Mouse (Mus musculus) midbrain, embryonic 10.5 days (tissue): ENCODE results near the gene Itpr1. TPM values are rescaled to one million over a fixed set of nuclear protein-coding genes. Genes with fewer than 3 reads are reported as not detected.

Experiments
- DNase-seq: peaks from one replicate; pipeline ENCODE4 v3.0.0-alpha.2; 2017; ENCODE audit warnings: low spot score
- H3K27ac ChIP-seq: fragments of 300-500 bp; sonication (generic); replicated peaks from 2 replicates; pipeline ENCODE4 v1.5.1; 2016; ENCODE audit warnings: mild to moderate bottlenecking
- H3K27me3 ChIP-seq: fragments of 300-500 bp; sonication (generic); 2 replicates; pipeline ENCODE4 v1.6.1; 2016; ENCODE audit warnings: low read depth, mild to moderate bottlenecking; ENCODE audit not compliant: poor library complexity, severe bottlenecking
- H3K36me3 ChIP-seq: fragments of 300-500 bp; sonication (generic); 2 replicates; pipeline ENCODE4 v1.6.1; 2016; ENCODE audit warnings: mild to moderate bottlenecking, moderate library complexity
- H3K4me1 ChIP-seq: fragments of 300-500 bp; sonication (generic); 2 replicates; pipeline ENCODE4 v1.6.1; 2016
- H3K4me3 ChIP-seq: fragments of 300-500 bp; sonication (generic); 2 replicates; pipeline ENCODE4 v1.5.1; 2016; ENCODE audit warnings: mild to moderate bottlenecking, moderate library complexity
- H3K9me3 ChIP-seq: fragments of 300-500 bp; sonication (generic); replicated peaks from 2 replicates; pipeline ENCODE4 v1.6.1; 2016; ENCODE audit warnings: mild to moderate bottlenecking
- WGBS: fragments of 180-500 bp; shearing (Covaris S2); methylation state at CpG from one replicate; pipeline ENCODE4 v1.1.7; 2016; 5-methylcytosine and 5-hydroxymethylcytosine counted together
- polyA plus RNA-seq: library from polyadenylated mRNA; unstranded; fragments of >200 nt; fragmentation: Nextera tagmentation; extraction: Ambion mirVana; gene quantifications from 2 replicates; pipeline ENCODE4 v1.2.1, GENCODE M21; 2016

The Itpr1 gene
- polyA plus RNA-seq, 1 experiment from 2014 or later, result 7.2 TPM

DNA sequence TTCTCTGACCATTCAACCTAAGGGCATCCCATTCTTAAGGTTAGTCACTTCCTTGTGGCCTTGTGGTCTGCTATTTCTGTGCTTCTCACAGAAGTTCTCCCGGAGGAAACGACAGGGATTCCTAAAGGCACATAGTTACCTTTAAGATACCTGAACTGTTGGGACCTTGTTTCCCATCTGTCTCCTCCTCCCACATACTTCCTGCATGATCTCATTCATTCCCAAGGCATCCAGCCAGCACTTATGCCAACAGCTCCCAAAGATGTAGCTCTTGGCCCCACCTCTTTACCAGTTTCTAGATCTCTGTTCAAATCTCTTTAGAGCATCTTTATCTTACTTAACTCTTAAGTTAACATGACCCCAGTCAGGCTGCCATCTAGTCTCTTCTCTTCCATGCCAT, 238.6 kb downstream of the Itpr1 start:
- H3K36me3 ChIP-seq, result no peaks in the 10 kb centered on the region
- no peak for DNase-seq
- 98% methylated on average over 2 of the region's 2 CpGs for WGBS
- H3K9me3 ChIP-seq, result no peaks in the 10 kb centered on the region
- H3K4me3 ChIP-seq, result no peak overlapping the region
- peaks cover 40% of the 10 kb centered on the region for H3K4me1 ChIP-seq
- H3K27me3 ChIP-seq, result 0 out of 2 replicates have a peak, but pooled peaks cover 4% of the 10 kb centered on the region
- H3K27ac ChIP-seq, result no peak overlapping the region

DNA sequence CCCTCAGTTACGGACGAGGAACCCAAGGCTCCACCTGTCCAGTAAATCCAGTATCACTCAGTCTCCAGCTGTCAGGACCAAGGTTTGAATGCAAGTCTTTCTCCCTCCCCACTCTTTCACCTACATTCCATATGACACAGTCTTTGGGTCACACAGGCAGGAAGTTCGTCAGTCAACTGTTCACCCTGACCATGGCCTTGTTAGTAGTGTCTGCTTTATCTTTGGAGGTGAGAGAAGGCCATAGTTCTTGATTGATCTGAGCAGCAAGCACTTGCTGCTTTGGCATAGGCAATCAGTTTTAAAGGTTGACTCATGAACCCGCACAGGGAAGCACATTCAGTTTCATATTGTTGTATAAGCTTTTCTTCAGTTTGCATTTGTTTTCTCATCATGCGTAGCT, 240.7 kb downstream of the Itpr1 start:
- Histone ChIP-seq H3K9me3 (no peaks in the 10 kb centered on the region), H3K4me3 (no peak overlapping the region), H3K4me1 (peaks cover 57% of the 10 kb centered on the region), H3K27me3 (peaks cover 8% of the 10 kb centered on the region; the same call in 1 of the 2 replicates), H3K27ac (no peak overlapping the region), H3K36me3 (no peaks in the 10 kb centered on the region)
- WGBS, result 95% methylated on average over 5 of the region's 5 CpGs
- no peak for DNase-seq

DNA sequence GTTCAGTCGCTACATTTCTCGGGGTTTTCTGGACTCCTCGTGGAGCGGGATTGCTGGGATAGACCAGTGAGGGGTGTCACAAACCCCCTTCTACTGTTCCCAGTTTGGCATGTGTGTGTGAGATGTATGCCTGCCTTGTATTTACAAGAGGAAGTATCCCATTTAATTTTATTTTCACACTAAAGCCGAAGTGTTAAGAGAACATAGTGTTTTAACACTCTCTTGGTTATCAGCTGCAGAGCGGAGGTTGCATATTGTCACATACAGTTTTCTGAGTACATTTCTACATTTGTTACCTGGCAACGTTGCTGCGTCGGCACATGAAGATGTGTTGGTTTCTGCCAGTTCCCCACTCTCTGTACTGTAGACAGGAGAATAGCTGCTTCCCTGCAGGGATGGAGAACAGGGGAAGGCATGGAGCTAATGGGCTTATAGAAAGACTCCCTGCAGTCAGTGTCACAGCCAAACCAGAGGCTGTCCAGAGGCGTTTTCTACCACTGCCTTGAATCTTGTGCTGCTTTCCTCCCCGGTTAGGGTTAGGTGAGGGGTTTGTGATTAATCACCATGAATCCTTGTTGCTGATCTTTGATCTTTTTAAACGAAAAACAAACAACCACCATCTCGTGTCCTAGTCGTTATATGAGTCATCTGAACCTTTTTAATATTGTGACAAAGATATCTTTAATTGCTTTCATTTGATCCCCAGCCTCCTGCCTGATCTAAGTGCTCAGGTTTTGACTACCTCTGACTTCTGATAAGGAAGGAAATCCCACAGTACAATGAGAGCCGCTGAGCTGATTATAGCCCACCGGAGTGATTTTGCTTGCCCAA, 241.4 kb downstream of the Itpr1 start:
- H3K27ac ChIP-seq, result no peak overlapping the region
- DNase-seq, result no peak
- H3K27me3 ChIP-seq, result peaks cover 14% of the 10 kb centered on the region; the same call in 1 of the 2 replicates
- H3K36me3 ChIP-seq, result no peaks in the 10 kb centered on the region
- no peak overlapping the region for H3K4me3 ChIP-seq
- WGBS, result 72% methylated on average over 16 of the region's 16 CpGs
- H3K9me3 ChIP-seq, result no peaks in the 10 kb centered on the region
- H3K4me1 ChIP-seq, result peaks cover 53% of the 10 kb centered on the region

DNA sequence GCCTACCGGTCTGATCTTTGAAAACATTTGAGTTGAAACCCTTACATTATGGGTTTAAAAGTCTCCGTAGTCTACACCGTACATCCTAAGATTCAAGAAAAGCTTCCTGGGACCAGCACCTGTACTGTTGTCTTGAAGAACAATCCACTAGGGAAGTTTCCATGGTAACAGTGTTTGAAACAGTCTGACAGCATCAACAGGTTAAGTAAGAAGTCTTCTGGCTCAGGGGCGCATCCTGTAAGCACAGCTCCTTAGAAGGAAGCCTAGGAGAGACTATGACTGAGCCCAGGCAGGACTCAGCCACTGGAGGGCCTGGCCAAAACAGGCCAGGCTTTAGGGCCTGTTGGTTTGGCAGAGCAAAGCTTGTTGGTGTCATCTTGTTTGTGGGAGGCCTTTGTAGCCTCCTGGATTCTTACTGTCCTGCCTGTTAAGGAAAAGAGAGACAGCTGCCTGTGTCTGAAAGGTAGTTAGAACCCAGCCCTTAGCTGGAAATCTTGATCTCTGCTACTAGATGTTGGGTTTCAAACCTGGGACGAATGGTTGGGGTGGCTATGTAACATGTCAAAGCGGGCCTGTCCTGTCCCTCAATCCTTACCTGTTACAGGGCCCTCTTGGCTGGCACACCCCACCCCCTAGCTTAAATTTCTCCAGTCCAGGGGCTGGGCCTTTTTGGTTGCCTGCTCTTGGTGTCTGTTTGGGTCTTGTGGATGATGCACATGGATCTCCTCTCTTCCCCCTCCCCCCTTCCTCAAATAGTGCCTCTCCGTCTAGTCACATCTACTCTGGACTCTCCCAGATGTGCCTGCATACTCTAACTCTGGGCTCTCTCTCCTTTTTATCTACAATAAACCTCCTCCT, 242.3 kb downstream of the Itpr1 start:
- Histone ChIP-seq H3K27me3 (peaks cover 14% of the 10 kb centered on the region; the same call in 1 of the 2 replicates), H3K4me1 (peaks cover 49% of the 10 kb centered on the region), H3K9me3 (no peaks in the 10 kb centered on the region), H3K36me3 (no peaks in the 10 kb centered on the region), H3K27ac (peak overlapping the region; percentile 65), H3K4me3 (no peak overlapping the region)
- no peak for DNase-seq
- WGBS, result 81% methylated on average over 7 of the region's 7 CpGs

DNA sequence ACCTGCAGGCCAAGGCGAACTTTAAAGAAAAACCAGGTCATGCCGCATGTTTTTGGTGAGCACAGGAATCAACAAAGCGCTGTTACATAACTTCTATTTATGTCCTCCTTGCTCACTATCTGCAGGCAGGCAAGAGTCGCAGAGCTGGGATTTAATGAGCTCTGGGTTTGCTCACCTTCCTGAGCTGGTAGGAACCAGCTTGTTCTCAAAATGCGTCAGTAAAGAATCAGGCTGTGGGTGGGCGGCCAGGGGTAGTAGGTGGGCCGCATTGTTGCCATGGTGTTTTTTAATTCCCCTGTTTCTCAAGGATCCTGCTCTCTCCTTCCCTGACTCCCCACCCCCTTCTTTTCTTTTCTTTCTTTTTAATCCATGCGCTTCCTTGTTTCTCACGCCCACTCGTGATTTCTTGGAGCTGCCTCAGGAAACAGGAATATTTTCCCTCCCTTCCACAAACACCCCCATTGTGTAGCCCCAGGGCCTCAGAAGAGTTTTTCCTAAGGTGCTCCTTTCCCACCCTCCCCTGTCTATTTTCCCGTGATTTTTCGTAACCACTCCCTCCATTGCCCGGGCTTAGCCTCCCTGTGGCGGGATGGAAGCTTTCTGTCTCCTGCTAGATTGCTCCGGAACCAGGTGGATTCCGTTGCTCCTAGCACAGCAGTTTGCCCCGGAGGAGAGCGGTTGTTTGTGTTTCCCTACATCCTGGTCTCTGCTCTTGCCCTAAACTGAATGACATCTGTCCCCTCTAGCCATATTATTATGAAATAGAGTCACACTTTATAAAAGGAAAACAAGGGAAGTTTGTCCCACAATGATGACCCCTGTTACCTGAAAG, 243.6 kb downstream of the Itpr1 start:
- peaks cover 49% of the 10 kb centered on the region for H3K4me1 ChIP-seq
- WGBS, result 7% methylated on average over 18 of the region's 18 CpGs
- peak; percentile 59 for DNase-seq

DNA sequence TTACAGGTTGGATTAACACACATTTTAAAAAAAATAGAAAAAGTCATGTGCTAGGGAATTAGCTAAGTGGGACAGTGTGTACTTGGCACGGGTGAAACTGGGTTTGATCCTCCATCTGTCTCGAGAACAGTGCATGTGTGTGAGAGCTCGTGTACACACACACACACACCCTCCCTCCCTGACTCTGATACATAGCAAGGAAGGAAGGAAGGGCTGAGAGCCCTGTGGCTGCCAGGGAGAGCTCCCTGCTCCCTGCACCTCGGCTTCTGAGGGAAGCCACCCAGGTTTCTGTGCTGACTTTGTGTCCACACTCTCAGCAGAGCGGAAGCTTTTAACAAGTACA, 244.1 kb downstream of the Itpr1 start:
- 18% methylated on average over 5 of the region's 5 CpGs for WGBS
- DNase-seq, result peak; percentile 25
- Histone ChIP-seq H3K36me3 (no peaks in the 10 kb centered on the region), H3K4me3 (peak overlapping the region; percentile 43; the same call in 1 of the 2 replicates), H3K9me3 (no peaks in the 10 kb centered on the region), H3K4me1 (peaks cover 49% of the 10 kb centered on the region), H3K27me3 (peaks cover 14% of the 10 kb centered on the region; the same call in 1 of the 2 replicates), H3K27ac (peak overlapping the region; percentile 83)

More for the DNA sequence above, 243.6 kb downstream of the Itpr1 start:
- peak overlapping the region; percentile 43 for H3K4me3 ChIP-seq
- H3K27ac ChIP-seq, result peak overlapping the region; percentile 83
- H3K9me3 ChIP-seq, result no peaks in the 10 kb centered on the region
- peaks cover 14% of the 10 kb centered on the region; the same call in 1 of the 2 replicates for H3K27me3 ChIP-seq
- H3K36me3 ChIP-seq, result no peaks in the 10 kb centered on the region

DNA sequence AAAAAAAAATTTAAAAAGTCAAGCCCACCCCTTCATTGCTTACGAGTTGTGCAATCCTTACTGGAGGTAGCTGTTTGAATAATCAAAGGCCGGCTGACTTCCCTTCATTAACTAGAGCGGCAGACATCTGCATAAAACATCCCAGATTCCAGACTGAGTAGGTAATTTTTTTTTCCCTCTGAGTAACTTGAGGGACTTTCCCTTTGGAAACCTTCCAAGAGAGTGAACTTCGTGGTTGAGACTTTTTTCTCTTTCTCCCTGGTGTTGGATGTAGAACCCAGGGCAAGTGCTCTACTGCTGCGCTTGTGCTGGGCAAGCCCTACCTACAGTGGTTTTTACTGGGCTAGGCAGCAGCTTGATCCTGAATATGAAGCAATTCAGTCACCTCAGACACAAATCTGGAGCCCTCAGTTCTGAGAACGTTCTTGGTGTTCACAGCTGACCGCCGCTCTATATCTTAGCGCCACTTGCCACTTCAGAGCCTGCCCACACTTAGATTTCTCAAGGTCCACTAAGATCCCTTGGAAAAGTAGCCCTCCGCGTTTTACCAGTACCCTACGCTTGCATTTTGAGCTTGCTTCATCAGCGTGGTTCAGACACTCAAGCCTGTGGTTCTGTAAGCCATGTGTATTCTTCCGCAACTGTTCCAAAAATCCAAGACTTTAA, 244.8 kb downstream of the Itpr1 start:
- no peak for DNase-seq
- H3K27me3 ChIP-seq, result peaks cover 14% of the 10 kb centered on the region; the same call in 1 of the 2 replicates
- no peak overlapping the region for H3K4me3 ChIP-seq
- H3K4me1 ChIP-seq, result peaks cover 49% of the 10 kb centered on the region
- WGBS, result 57% methylated on average over 14 of the region's 14 CpGs
- H3K36me3 ChIP-seq, result no peaks in the 10 kb centered on the region
- H3K9me3 ChIP-seq, result no peaks in the 10 kb centered on the region
- peak overlapping the region; percentile 63; the same call in 1 of the 2 replicates for H3K27ac ChIP-seq

DNA sequence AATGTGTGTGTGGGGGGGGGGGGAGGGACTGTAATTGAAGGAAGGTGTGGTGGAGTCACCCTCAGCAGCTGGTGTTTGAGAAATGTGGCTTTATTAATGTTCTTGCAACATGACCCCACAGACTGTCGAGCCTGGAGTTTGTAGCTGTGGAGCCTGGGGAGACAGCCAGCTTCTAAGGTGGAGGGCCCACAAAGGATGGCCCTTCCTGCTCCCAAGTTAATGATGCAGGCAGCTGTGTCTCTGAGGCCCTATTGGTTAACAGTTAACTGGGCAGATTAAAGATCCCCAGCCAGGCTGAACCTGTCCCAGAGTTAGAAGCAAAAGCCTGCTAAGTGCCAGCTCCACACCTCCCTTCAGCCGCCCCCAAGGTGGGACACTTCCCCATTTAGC, 245.3 kb downstream of the Itpr1 start:
- Histone ChIP-seq H3K27ac (0 out of 2 replicates have a peak overlapping the region, but pooled peaks have one; percentile 7), H3K27me3 (peaks cover 14% of the 10 kb centered on the region; the same call in 1 of the 2 replicates), H3K9me3 (no peaks in the 10 kb centered on the region), H3K4me1 (peaks cover 49% of the 10 kb centered on the region), H3K36me3 (no peaks in the 10 kb centered on the region), H3K4me3 (no peak overlapping the region)
- 38% methylated on average over 2 of the region's 2 CpGs for WGBS
- no peak for DNase-seq

DNA sequence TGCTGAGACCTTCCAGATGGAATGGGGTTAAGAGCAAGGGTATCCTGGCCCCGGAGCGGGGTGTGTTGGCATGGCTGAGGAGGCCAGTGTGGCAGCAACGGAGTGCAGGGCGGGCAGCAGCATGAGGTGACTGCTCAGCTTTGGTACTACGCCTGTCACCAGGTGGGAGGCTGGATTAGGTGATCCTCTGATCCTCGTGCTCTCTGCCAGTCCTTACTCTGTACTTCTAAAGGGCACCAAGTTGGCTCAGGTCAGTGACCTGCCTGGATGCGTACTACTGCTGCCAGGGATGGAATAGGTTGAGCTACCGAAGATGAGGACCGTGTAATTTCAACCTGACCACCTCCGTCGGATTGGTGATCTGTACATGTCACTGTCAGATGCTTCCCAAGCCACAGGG, 245.9 kb downstream of the Itpr1 start:
- Histone ChIP-seq H3K9me3 (no peaks in the 10 kb centered on the region), H3K4me3 (no peak overlapping the region), H3K36me3 (no peaks in the 10 kb centered on the region), H3K27me3 (peaks cover 14% of the 10 kb centered on the region; the same call in 1 of the 2 replicates), H3K4me1 (peaks cover 49% of the 10 kb centered on the region), H3K27ac (no peak overlapping the region)
- no peak for DNase-seq
- 92% methylated on average over 11 of the region's 11 CpGs for WGBS

DNA sequence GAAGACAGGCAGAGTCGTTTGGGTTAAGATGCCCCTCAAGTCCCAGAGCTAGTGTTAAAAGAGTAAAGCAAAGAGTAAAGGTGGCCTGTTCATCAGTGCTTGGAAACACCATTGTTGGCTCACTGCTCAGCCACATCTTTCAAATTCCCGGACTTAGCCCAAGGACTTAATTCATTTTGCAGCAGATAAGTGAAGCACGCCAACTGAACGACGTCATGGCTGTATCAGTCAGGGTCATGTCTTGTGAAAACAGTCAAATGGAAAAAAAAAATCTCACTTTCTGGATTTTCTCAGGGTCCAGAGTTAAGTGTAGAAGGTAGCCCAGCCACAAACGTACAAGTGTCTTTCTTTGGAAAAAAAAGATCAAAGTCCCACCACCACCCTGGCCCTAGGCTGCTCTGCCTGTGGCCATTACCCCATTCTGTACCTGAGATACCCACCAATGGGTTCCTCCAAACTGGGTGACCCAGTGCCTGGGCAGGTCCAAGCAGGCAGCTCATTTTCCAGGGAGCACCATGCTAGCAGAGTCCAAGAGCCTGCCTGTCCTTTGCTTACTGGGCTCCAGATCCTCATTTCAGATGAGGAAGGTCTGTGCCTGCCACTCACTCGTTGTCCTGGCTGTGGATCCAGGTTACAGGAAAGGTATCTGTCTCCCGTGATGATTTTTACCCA, 251.5 kb downstream of the Itpr1 start:
- Histone ChIP-seq H3K4me3 (no peak overlapping the region), H3K9me3 (no peaks in the 10 kb centered on the region), H3K36me3 (no peaks in the 10 kb centered on the region), H3K4me1 (peaks cover 9% of the 10 kb centered on the region), H3K27ac (no peak overlapping the region), H3K27me3 (no peaks in the 10 kb centered on the region)
- no peak for DNase-seq
- 90% methylated on average over 8 of the region's 8 CpGs for WGBS

DNA sequence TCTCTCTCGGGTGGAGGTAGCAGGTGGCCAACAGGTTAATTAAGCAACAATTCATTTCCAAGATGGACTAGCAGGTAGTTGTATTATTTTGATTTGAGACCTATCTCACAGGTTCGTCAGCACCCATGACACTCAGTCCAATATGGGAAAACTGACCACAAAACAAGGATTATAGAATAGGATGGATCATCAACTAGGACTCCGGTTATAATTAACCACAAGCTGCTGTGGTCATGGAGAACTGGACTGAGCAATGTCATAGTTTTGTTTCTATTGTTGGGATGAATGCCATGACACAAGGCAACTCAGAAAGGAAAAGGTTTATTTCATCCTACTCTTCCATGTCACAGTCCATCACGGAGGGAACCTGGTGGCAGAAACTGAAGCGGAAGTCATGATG, 252.3 kb downstream of the Itpr1 start:
- H3K27me3 ChIP-seq, result no peaks in the 10 kb centered on the region
- H3K4me3 ChIP-seq, result no peak overlapping the region
- no peaks in the 10 kb centered on the region for H3K9me3 ChIP-seq
- no peak overlapping the region for H3K27ac ChIP-seq
- DNase-seq, result no peak
- H3K4me1 ChIP-seq, result peaks cover 9% of the 10 kb centered on the region
- no peaks in the 10 kb centered on the region for H3K36me3 ChIP-seq
- WGBS, result 94% methylated on average over 5 of the region's 5 CpGs
